Mouse (Mus musculus) liver, postnatal 0 days (tissue): ENCODE results near the gene Gm20388. TPM values are rescaled to one million over a fixed set of nuclear protein-coding genes. Genes with fewer than 3 reads are reported as not detected.
A peak's percentile ranks its signal among the peaks of the same experiment; 100 is the strongest.

Experiments used
- ATAC-seq: fragments of 200-750 bp; cut with Nextera tagmentation; 2 replicates; pipeline ENCODE4 v1.8.0; 2017; ENCODE audit warnings: mild to moderate bottlenecking, moderate library complexity
- DNase-seq: peaks from one replicate; pipeline ENCODE4 v3.0.0-alpha.2; 2016
- H3K27ac ChIP-seq: fragments of 300-500 bp; sonication (generic); 2 replicates; pipeline ENCODE4 v1.5.1; 2014; ENCODE audit warnings: antibody characterized with exemption, moderate library complexity, mild to moderate bottlenecking, low read depth
- H3K27me3 ChIP-seq: fragments of 300-500 bp; sonication (generic); 2 replicates; pipeline ENCODE4 v1.6.1; 2014; ENCODE audit warnings: low read length, control low read depth, mixed read lengths; ENCODE audit not compliant: insufficient read depth
- H3K36me3 ChIP-seq: fragments of 300-500 bp; sonication (generic); replicated peaks from 2 replicates; pipeline ENCODE4 v1.6.1; 2014; ENCODE audit warnings: mild to moderate bottlenecking, control low read depth, low read length, moderate library complexity, mixed read lengths; ENCODE audit not compliant: insufficient read depth
- H3K4me1 ChIP-seq: fragments of 300-500 bp; sonication (generic); 2 replicates; pipeline ENCODE4 v1.6.1; 2014; ENCODE audit warnings: antibody characterized with exemption, mild to moderate bottlenecking, control low read depth; ENCODE audit not compliant: insufficient read depth
- H3K4me2 ChIP-seq: fragments of 300-500 bp; sonication (generic); 2 replicates; pipeline ENCODE4 v1.6.1; 2014; ENCODE audit warnings: low read depth, mild to moderate bottlenecking, low read length, moderate library complexity, mixed read lengths
- H3K4me3 ChIP-seq: fragments of 300-500 bp; sonication (generic); 2 replicates; pipeline ENCODE4 v1.5.1; 2014; ENCODE audit warnings: low read depth, low read length
- H3K9ac ChIP-seq: fragments of 300-500 bp; sonication (generic); replicated peaks from 2 replicates; pipeline ENCODE4 v1.6.1; 2014; ENCODE audit warnings: mild to moderate bottlenecking, moderate library complexity
- H3K9me3 ChIP-seq: fragments of 300-500 bp; sonication (generic); 2 replicates; pipeline ENCODE4 v1.6.1; 2016; ENCODE audit warnings: mild to moderate bottlenecking, control low read depth, low read length, mixed read lengths
- CTCF ChIP-seq: sonication (generic); IDR thresholded peaks from 2 replicates; pipeline ENCODE4 v1.5.1; 2016; ENCODE audit warnings: antibody characterized with exemption, low read depth
- EP300 ChIP-seq: IDR thresholded peaks from 2 replicates; pipeline ENCODE4 v1.6.1; 2016; ENCODE audit warnings: antibody characterized with exemption, low read depth, mild to moderate bottlenecking
- whole genome bisulfite sequencing: fragments of 180-500 bp; shearing (Covaris S2); extraction: QIAGEN DNeasy Blood & Tissue Kit; methylation state at CpG from one replicate; pipeline ENCODE4 v1.1.7; 2014; ENCODE audit not compliant: insufficient replicate concordance; 5-methylcytosine and 5-hydroxymethylcytosine counted together
- polyA plus RNA-seq: library from polyadenylated mRNA; unstranded; fragments of >200 nt; fragmentation: Nextera tagmentation; extraction: Ambion mirVana; gene quantifications from 2 replicates; pipeline ENCODE4 v1.2.1, GENCODE M21; 2015

Gm20388 gene
- polyA plus RNA-seq, 1 experiment from 2014 or later, result not detected

DNA sequence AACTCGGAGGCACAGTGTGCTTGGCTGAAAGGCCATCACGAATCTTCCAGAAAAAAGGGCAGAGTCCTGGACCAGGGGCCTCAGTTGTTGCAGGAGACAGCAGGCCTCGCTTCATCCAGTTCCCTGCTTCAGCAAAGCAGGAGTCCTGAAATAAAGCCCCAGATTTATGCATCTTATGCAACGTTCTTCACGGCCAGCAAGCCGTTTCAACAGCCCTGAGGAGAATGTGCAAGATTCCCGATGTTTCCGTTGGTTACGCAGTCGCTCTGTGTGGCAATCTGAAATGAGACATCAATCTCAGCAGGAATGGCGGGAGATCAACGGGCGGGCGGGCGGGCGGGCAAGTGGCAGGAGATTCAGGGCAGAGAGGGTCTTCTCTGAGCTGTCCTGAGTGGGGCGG lies 830.4 kb downstream of the Gm20388 start:
- WGBS, result 76% methylated on average over 17 of the region's 17 CpGs
- H3K27ac ChIP-seq, result no peak overlapping the region
- DNase-seq, result no peak

DNA sequence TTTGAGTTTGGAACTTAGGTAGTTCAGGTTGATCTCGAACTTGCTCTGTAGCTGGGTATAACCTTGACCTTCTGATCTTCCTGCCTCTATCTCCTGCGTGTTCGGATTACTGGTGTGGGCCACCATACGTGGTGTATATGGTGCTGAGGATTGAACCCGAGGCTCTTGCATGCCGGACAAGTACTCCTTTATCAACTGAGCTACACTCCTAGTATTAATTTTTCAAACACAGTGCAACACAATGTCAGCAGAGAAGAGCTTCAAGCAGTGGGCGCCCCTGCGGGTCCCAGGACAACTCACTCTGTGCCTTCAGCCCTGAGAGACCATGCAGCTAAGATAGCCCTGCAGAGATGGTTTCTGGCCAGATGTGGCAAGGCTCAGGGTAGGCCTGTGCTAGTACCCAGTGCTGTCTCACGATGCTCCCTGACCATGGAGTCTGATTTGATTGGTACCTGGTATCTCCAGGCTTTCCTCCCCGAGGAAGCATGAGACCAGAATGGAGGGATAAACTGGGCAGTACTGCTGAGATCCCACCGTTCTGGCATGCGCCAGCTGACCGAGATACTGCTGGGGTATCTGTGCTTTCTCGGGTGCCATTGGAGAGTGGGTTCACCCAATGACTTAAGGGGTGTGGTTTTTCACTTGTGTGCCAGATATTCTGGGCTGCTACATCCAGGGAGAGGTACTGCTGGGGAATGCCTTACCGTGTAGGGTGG lies 831.3 kb downstream of the Gm20388 start:
- H3K36me3 ChIP-seq, result peaks cover 8% of the 10 kb centered on the region
- H3K9me3 ChIP-seq, result no peaks in the 10 kb centered on the region
- H3K4me3 ChIP-seq, result no peak overlapping the region
- 71% methylated on average over 15 of the region's 15 CpGs for WGBS
- ATAC-seq (no peak), DNase-seq (no peak)
- no peak for TF ChIP-seq CTCF
- TF ChIP-seq EP300, result no peak
- H3K4me2 ChIP-seq, result 0 out of 2 replicates have a peak overlapping the region, but pooled peaks have one; percentile 9
- H3K9ac ChIP-seq, result no peak overlapping the region
- no peak overlapping the region for H3K27ac ChIP-seq
- H3K27me3 ChIP-seq, result no peaks in the 10 kb centered on the region
- peaks cover 17% of the 10 kb centered on the region for H3K4me1 ChIP-seq

More for the DNA sequence above, 830.4 kb downstream of the Gm20388 start:
- Histone ChIP-seq H3K4me1 (peaks cover 17% of the 10 kb centered on the region), H3K9ac (no peak overlapping the region), H3K27me3 (peaks cover 7% of the 10 kb centered on the region; the same call in 1 of the 2 replicates), H3K4me2 (peak overlapping the region; percentile 9; the same call in 1 of the 2 replicates), H3K36me3 (peaks cover 8% of the 10 kb centered on the region), H3K9me3 (no peaks in the 10 kb centered on the region), H3K4me3 (no peak overlapping the region)
- no peak for TF ChIP-seq EP300
- ATAC-seq, result no peak

DNA sequence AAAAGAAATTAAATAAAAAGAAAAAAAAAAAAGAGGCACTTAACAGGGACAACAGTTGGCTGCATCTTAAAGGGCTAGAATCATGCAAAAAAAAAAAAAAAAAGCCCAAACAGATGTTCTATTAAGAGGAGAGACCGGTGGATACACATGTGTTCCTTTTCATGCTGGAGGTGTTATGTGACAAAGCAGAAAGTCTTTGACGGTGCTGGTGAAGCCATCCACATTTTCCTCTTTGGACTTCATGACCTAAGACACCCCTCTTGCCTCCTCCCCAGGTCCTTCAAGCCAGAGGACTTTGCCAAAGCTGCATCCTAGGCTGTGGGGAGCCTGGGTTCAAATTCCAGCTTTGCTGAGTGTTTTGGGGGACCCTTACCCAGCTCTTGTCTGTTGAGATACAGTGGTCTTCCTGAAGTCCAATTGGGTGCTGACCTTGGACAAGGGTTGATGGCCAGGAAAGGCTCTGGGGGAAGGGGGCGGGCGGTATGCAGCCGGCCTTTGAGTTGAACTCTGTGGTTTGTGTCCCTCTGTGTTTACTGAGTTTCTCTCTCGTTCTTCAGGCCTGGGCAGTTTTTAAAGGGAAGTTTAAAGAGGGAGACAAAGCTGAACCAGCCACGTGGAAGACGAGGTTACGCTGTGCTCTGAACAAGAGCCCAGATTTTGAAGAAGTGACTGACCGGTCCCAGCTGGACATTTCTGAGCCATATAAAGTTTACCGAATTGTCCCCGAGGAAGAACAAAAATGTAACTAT lies 832.7 kb downstream of the Gm20388 start:
- no peak overlapping the region for H3K4me3 ChIP-seq
- H3K9ac ChIP-seq, result no peak overlapping the region
- WGBS, result 27% methylated on average over 12 of the region's 12 CpGs
- peak overlapping the region; percentile 80 for H3K27ac ChIP-seq
- H3K4me2 ChIP-seq, result no peak overlapping the region
- ATAC-seq, result peak; percentile 38
- peaks cover 17% of the 10 kb centered on the region for H3K4me1 ChIP-seq
- peaks cover 13% of the 10 kb centered on the region for H3K36me3 ChIP-seq
- no peaks in the 10 kb centered on the region for H3K9me3 ChIP-seq
- H3K27me3 ChIP-seq, result no peaks in the 10 kb centered on the region
- TF ChIP-seq CTCF, result no peak
- no peak for TF ChIP-seq EP300
- DNase-seq, result no peak

DNA sequence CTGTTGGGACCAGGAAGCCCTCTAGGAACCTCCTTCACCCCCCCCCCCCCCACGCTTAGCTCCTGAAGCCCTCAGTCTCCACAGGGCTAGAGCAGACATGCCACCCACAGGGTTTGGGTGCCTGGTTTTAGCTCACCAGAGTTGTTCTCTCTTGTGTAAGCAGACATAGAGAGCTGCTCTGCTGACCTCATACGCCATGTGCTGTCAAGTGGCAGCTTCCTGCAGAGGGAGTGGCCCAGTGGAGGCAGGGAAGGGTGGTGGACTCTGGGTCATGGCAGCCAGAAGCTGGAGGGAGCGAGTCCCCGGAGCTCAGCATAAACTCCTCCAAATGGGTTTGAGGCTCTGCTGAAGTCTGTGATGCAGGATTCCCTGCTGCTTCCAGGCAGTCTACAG lies 833.3 kb downstream of the Gm20388 start:
- no peak overlapping the region for H3K9ac ChIP-seq
- TF ChIP-seq CTCF (no peak), EP300 (no peak)
- peak overlapping the region; percentile 80 for H3K27ac ChIP-seq
- peaks cover 13% of the 10 kb centered on the region for H3K36me3 ChIP-seq
- H3K9me3 ChIP-seq, result no peaks in the 10 kb centered on the region
- H3K4me2 ChIP-seq, result no peak overlapping the region
- WGBS, result 46% methylated on average over 4 of the region's 4 CpGs
- H3K4me1 ChIP-seq, result peaks cover 17% of the 10 kb centered on the region
- DNase-seq, result peak; percentile 42
- peak; percentile 73 for ATAC-seq
- H3K4me3 ChIP-seq, result no peak overlapping the region
- no peaks in the 10 kb centered on the region for H3K27me3 ChIP-seq

DNA sequence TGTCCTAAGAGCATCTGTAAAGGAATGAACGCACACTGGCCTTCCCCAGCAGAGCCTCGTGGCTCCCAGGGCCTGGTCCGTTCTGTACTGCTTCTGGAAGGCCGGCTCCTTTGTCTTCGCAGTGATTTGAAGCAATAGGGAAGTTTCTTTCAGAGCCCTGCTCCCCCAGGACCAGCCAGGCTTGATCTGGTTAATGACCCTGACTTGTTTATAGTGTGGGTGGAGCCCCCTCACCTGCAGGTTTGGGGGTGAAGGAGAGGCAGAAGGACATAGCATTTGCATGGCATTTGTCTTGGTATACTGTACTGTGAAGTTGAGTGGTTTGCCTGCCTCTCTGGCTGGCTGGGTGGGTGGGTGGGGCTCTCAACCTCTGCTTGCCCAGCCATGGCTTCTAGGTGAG lies 833.8 kb downstream of the Gm20388 start:
- ATAC-seq, result no peak
- H3K4me1 ChIP-seq, result peaks cover 15% of the 10 kb centered on the region
- WGBS, result 56% methylated on average over 5 of the region's 5 CpGs
- peak overlapping the region; percentile 80 for H3K27ac ChIP-seq
- no peaks in the 10 kb centered on the region for H3K9me3 ChIP-seq
- no peak for DNase-seq
- no peak overlapping the region for H3K4me3 ChIP-seq
- H3K36me3 ChIP-seq, result peaks cover 13% of the 10 kb centered on the region
- H3K9ac ChIP-seq, result no peak overlapping the region
- H3K27me3 ChIP-seq, result no peaks in the 10 kb centered on the region
- no peak overlapping the region for H3K4me2 ChIP-seq
- TF ChIP-seq CTCF (no peak), EP300 (no peak)

DNA sequence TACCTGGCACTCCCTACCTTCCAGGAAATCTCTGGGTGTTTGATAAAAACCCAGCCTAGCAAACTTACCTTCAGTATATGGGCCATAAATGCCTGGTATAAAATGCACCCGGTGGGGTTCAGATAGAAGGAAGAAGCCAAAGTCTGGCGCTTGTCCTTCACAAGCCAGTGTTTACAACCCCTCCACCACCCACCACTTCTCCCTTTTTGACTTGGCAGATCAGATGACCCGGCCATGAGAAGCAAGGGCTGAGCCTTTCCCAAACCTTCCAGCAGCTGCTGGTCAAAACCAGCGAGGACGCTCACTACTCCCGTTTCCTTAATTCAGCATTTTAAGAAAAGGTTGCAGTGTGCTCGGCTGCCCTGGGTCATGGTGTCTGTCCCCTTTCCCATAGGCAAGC lies 834.6 kb downstream of the Gm20388 start:
- no peak for TF ChIP-seq EP300
- no peak for TF ChIP-seq CTCF
- Histone ChIP-seq H3K4me1 (peaks cover 15% of the 10 kb centered on the region), H3K9ac (no peak overlapping the region), H3K27ac (peak overlapping the region; percentile 79), H3K4me3 (no peak overlapping the region), H3K4me2 (no peak overlapping the region), H3K27me3 (no peaks in the 10 kb centered on the region), H3K9me3 (no peaks in the 10 kb centered on the region), H3K36me3 (peaks cover 10% of the 10 kb centered on the region)
- no peak for ATAC-seq
- no peak for DNase-seq
- WGBS, result 42% methylated on average over 7 of the region's 7 CpGs
